Mouse (Mus musculus) heart, postnatal 0 days (tissue): ENCODE measurements at regions not wholly inside any gene's neighbourhood (a gene's known extent, or its start where the extent isn't known, plus 50 kb on each side); places are given as distances from the start of the nearest gene placed in this dataset.

Experiments used
- ATAC-seq: fragments of 200-750 bp; cut with Nextera tagmentation; 2 replicates; pipeline ENCODE4 v1.8.0; 2017; ENCODE audit warnings: low read depth, moderate number of reproducible peaks, moderate library complexity; ENCODE audit not compliant: insufficient read depth
- DNase-seq: peaks from one replicate; pipeline ENCODE4 v3.0.0-alpha.2; 2016; ENCODE audit warnings: low spot score
- H3K27ac ChIP-seq: fragments of 300-500 bp; sonication (generic); 2 replicates; pipeline ENCODE4 v1.5.1; 2014; ENCODE audit warnings: low read depth, mild to moderate bottlenecking
- H3K27me3 ChIP-seq: fragments of 300-500 bp; sonication (generic); 2 replicates; pipeline ENCODE4 v1.6.1; 2014; ENCODE audit warnings: low read length, mixed read lengths; ENCODE audit not compliant: control insufficient read depth, insufficient read depth
- H3K36me3 ChIP-seq: fragments of 300-500 bp; sonication (generic); replicated peaks from 2 replicates; pipeline ENCODE4 v1.6.1; 2014; ENCODE audit warnings: low read length, mixed read lengths; ENCODE audit not compliant: control insufficient read depth, insufficient read depth
- H3K4me1 ChIP-seq: fragments of 300-500 bp; sonication (generic); 2 replicates; pipeline ENCODE4 v1.6.1; 2014; ENCODE audit warnings: antibody characterized with exemption; ENCODE audit not compliant: control insufficient read depth, insufficient read depth
- H3K4me2 ChIP-seq: fragments of 300-500 bp; sonication (generic); 2 replicates; pipeline ENCODE4 v1.6.1; 2014; ENCODE audit warnings: low read depth, mild to moderate bottlenecking, low read length, moderate library complexity
- H3K4me3 ChIP-seq: fragments of 300-500 bp; sonication (generic); 2 replicates; pipeline ENCODE4 v1.5.1; 2014; ENCODE audit warnings: low read depth, low read length
- H3K9ac ChIP-seq: fragments of 300-500 bp; sonication (generic); replicated peaks from 2 replicates; pipeline ENCODE4 v1.6.1; 2014; ENCODE audit warnings: low read depth, low read length, mixed read lengths
- H3K9me3 ChIP-seq: fragments of 300-500 bp; sonication (generic); replicated peaks from 2 replicates; pipeline ENCODE4 v1.6.1; 2016; ENCODE audit warnings: low read length; ENCODE audit not compliant: control insufficient read depth
- CTCF ChIP-seq: IDR thresholded peaks from 2 replicates; pipeline ENCODE4 v1.5.1; 2016; ENCODE audit warnings: antibody characterized with exemption, control low read depth, low read depth
- EP300 ChIP-seq: IDR thresholded peaks from 2 replicates; pipeline ENCODE4 v1.6.1; 2016; ENCODE audit warnings: antibody characterized with exemption, low read depth
- WGBS: fragments of 180-500 bp; shearing (Covaris S2); extraction: QIAGEN DNeasy Blood & Tissue Kit; methylation state at CpG from one replicate; pipeline ENCODE4 v1.1.7; 2014; 5-methylcytosine and 5-hydroxymethylcytosine counted together

GRCm38 (mm10) chr12:35259781-35260180 lies 212.8 kb downstream of the Snx13 start:
- Histone ChIP-seq H3K4me3 (no peak overlapping the region), H3K9ac (no peak overlapping the region), H3K4me2 (no peak overlapping the region), H3K27me3 (no peaks in the 10 kb centered on the region), H3K4me1 (no peaks in the 10 kb centered on the region), H3K36me3 (no peaks in the 10 kb centered on the region), H3K9me3 (no peaks in the 10 kb centered on the region), H3K27ac (no peak overlapping the region)
- ATAC-seq, result no peak
- TF ChIP-seq CTCF (no peak), EP300 (no peak)
- DNase-seq, result no peak

- 70% methylated on average over 2 of the region's 2 CpGs for WGBS
- Histone ChIP-seq H3K27me3 (no peaks in the 10 kb centered on the region), H3K36me3 (no peaks in the 10 kb centered on the region), H3K9ac (no peak overlapping the region), H3K4me2 (no peak overlapping the region), H3K9me3 (no peaks in the 10 kb centered on the region), H3K27ac (no peak overlapping the region), H3K4me1 (no peaks in the 10 kb centered on the region), H3K4me3 (no peak overlapping the region)
- ATAC-seq, result no peak
- TF ChIP-seq CTCF, result no peak
- TF ChIP-seq EP300, result no peak
- DNase-seq, result no peak
Measured at GRCm38 (mm10) chr12:35255723-35256401, 208.9 kb downstream of the Snx13 start.

- WGBS, result 68% methylated on average over 5 of the region's 5 CpGs
- DNase-seq (no peak), ATAC-seq (no peak)
- H3K4me3 ChIP-seq, result no peak overlapping the region
- no peaks in the 10 kb centered on the region for H3K9me3 ChIP-seq
- H3K36me3 ChIP-seq, result no peaks in the 10 kb centered on the region
- H3K4me1 ChIP-seq, result no peaks in the 10 kb centered on the region
- H3K4me2 ChIP-seq, result no peak overlapping the region
- TF ChIP-seq EP300, result no peak
- no peak overlapping the region for H3K27ac ChIP-seq
- no peaks in the 10 kb centered on the region for H3K27me3 ChIP-seq
- H3K9ac ChIP-seq, result no peak overlapping the region
Measured at GRCm38 (mm10) chr12:35248476-35248875, 201.5 kb downstream of the Snx13 start.

GRCm38 (mm10) chr12:35246226-35247014 lies 199.4 kb downstream of the Snx13 start:
- H3K9ac ChIP-seq, result no peak overlapping the region
- TF ChIP-seq CTCF (no peak), EP300 (no peak)
- no peaks in the 10 kb centered on the region for H3K27me3 ChIP-seq
- no peak overlapping the region for H3K4me2 ChIP-seq
- H3K27ac ChIP-seq, result no peak overlapping the region
- H3K4me3 ChIP-seq, result no peak overlapping the region
- H3K4me1 ChIP-seq, result no peaks in the 10 kb centered on the region
- no peak for DNase-seq
- no peaks in the 10 kb centered on the region for H3K36me3 ChIP-seq
- 58% methylated on average over 5 of the region's 5 CpGs for WGBS
- no peaks in the 10 kb centered on the region for H3K9me3 ChIP-seq
- ATAC-seq, result no peak

GRCm38 (mm10) chr12:35232322-35232673 lies 185.3 kb downstream of the Snx13 start:
- no peak overlapping the region for H3K4me2 ChIP-seq
- H3K9ac ChIP-seq, result no peak overlapping the region
- no peak for TF ChIP-seq CTCF
- no peak for TF ChIP-seq EP300
- H3K4me1 ChIP-seq, result no peaks in the 10 kb centered on the region
- DNase-seq (no peak), ATAC-seq (no peak)
- no peak overlapping the region for H3K27ac ChIP-seq
- H3K27me3 ChIP-seq, result no peaks in the 10 kb centered on the region
- whole genome bisulfite sequencing, result 73% methylated on average over 2 of the region's 2 CpGs
- no peaks in the 10 kb centered on the region for H3K9me3 ChIP-seq
- H3K36me3 ChIP-seq, result no peaks in the 10 kb centered on the region
- no peak overlapping the region for H3K4me3 ChIP-seq
